Mouse (Mus musculus): ENCODE results near the gene Aff3. TPM values are rescaled to one million over a fixed set of nuclear protein-coding genes. Genes with fewer than 3 reads are reported as not detected.

The Aff3 gene
- polyA plus RNA-seq, 1 experiment: not detected

DNA sequence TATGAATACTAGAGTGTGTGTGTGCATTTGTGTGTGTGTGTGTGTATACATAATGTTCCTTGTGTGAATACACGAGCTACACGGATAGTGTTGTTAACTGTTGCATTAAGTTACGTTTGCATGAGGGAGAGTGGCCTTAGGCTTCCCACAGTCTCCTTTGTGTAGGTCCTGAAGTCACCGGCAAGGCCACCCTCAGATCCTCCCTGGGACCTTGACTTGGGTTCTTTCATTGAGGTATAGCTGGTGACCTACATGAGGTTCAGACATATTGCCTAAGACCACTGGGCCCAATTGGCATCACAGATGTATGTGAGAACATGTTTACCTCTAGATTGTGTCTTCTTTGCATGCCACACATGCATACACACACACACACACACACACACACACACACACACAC, 494 bp downstream of the Aff3 start:
- no peak overlapping the region for H3K27ac ChIP-seq (ENCODE audit: insufficient read depth, low read depth, low read length)
- no peak for TF ChIP-seq POLR2A (IDR thresholded peaks at IDR 0.05; ENCODE audit: insufficient read depth, low read depth, low read length)
- no peak overlapping the region for H3K4me3 ChIP-seq (ENCODE audit: insufficient read depth, low read depth, low read length)
- H3K4me1 ChIP-seq (ENCODE audit: control insufficient read depth, insufficient read depth, low read length): no peaks in the 10 kb centered on the region
- WGBS: 94% methylated on average over 4 of the region's 4 CpGs

DNA sequence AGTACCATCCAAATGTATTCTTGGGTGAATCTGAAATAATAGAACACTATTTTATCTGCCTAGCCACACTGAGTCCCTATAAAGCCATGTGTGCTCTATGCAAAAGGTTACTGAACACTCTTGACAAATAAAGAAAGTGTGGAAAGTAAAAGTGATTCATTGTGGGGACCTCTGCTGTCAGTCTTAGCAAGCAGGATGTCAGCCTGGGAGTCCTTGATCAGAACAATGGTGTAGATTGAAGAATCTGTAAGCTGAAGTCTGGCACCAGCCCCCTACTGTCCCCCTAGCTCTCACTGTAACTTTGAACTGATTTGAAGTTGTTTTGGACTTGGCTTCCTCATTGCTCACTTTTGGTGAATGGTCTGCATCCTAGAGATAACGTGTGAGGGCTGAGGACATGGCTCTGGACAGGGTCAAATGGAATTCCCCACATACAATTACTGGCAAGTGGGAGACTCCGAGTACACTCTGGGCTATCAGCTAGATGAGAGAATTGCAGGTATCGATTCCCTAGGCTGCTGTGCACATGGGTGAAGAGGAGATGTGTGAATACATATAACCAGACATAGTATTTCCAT, 2.0 kb downstream of the Aff3 start:
- WGBS: 84% methylated on average over 3 of the region's 3 CpGs
- Histone ChIP-seq H3K4me1 (ENCODE audit: control insufficient read depth, insufficient read depth, low read length) (no peaks in the 10 kb centered on the region), H3K4me3 (ENCODE audit: insufficient read depth, low read depth, low read length) (no peak overlapping the region), H3K27ac (ENCODE audit: insufficient read depth, low read depth, low read length) (no peak overlapping the region)
- no peak for TF ChIP-seq POLR2A (IDR thresholded peaks at IDR 0.05; ENCODE audit: insufficient read depth, low read depth, low read length)
- TF ChIP-seq CTCF (IDR thresholded peaks at IDR 0.05; ENCODE audit: insufficient read depth, low read depth, low read length): no peak

DNA sequence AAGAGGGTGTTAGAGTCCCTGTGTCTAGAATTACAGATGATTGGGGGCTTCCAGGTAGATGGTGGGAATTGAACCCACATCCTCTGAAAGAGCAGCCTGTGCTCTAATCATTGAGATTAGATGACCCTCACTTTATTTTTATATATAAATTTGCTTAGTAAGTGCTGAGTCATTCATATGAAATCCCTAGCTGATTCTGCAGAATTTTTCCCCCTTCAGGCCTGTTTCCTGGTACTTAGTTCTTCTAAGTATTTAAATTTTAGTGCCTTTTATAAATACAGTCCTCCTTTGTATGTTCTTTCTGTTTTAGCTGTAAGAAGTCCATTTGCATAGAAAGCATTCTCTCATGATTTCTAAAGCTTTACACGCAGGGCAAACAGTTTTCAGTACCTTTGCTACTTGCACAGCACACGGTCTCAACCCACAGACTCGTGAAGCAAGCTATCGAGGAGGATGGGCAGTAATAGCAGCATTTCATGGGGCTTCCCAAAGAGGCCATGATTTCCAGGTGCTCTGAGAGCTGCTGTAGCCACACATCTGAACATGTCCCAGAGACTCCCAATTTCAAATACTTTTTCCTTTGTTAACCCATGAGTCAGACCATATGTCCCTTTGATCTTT, 5.7 kb downstream of the Aff3 start:
- Histone ChIP-seq H3K4me3 (ENCODE audit: insufficient read depth, low read depth, low read length) (no peak overlapping the region), H3K4me1 (ENCODE audit: control insufficient read depth, insufficient read depth, low read length) (no peaks in the 10 kb centered on the region), H3K27ac (ENCODE audit: insufficient read depth, low read depth, low read length) (no peak overlapping the region)
- WGBS: 91% methylated on average over 4 of the region's 4 CpGs
- TF ChIP-seq CTCF (IDR thresholded peaks at IDR 0.05; ENCODE audit: insufficient read depth, low read depth, low read length) (no peak), POLR2A (IDR thresholded peaks at IDR 0.05; ENCODE audit: insufficient read depth, low read depth, low read length) (no peak)

DNA sequence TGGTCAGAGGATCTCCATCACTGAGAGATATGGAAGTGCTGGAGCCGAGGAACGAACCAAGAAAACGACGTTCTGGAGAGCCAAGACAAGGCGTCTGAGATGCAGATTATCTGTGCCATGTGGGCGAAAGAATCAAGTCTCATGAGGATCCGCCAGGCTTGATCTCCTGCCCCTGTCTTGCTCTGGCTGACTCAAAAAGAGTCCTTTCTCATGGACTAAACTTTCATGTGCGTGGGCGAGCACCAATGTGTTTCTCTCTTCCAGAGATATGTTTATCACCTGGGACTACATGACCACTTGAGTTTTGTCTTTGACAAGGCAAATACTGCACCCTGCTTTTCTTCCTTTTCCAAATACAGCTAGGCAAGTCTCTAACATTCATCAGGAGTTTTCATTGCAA, 6.4 kb downstream of the Aff3 start:
- Histone ChIP-seq H3K27ac (ENCODE audit: insufficient read depth, low read depth, low read length) (no peak overlapping the region), H3K4me1 (ENCODE audit: control insufficient read depth, insufficient read depth, low read length) (no peaks in the 10 kb centered on the region), H3K4me3 (ENCODE audit: insufficient read depth, low read depth, low read length) (no peak overlapping the region)
- TF ChIP-seq CTCF (IDR thresholded peaks at IDR 0.05; ENCODE audit: insufficient read depth, low read depth, low read length): no peak
- TF ChIP-seq POLR2A (IDR thresholded peaks at IDR 0.05; ENCODE audit: insufficient read depth, low read depth, low read length): no peak
- WGBS: 93% methylated on average over 9 of the region's 9 CpGs

DNA sequence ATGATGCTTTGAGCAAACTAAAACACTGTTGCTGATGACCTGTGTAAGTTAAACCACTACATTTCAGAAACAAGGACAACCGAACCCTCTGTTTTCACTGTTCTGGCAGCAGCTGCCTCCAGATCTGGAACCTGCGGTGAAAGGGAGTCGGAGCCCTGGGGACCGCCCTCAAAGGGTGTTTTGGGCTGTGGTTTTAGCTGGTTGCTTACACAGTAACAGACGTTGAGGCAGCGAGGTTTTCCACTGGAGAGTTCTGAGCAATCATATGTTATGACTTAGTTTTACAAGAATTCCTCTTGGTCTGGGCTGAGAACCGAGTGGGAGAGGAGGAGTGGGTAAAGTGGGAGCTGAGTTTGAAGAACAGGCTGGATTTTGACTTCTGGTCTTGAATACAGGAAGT, 7.1 kb downstream of the Aff3 start:
- H3K4me1 ChIP-seq (ENCODE audit: control insufficient read depth, insufficient read depth, low read length): no peaks in the 10 kb centered on the region
- H3K4me3 ChIP-seq (ENCODE audit: insufficient read depth, low read depth, low read length): no peak overlapping the region
- WGBS: 80% methylated on average over 7 of the region's 7 CpGs
- no peak for TF ChIP-seq CTCF (IDR thresholded peaks at IDR 0.05; ENCODE audit: insufficient read depth, low read depth, low read length)
- TF ChIP-seq POLR2A (IDR thresholded peaks at IDR 0.05; ENCODE audit: insufficient read depth, low read depth, low read length): no peak
- H3K27ac ChIP-seq (ENCODE audit: insufficient read depth, low read depth, low read length): no peak overlapping the region

DNA sequence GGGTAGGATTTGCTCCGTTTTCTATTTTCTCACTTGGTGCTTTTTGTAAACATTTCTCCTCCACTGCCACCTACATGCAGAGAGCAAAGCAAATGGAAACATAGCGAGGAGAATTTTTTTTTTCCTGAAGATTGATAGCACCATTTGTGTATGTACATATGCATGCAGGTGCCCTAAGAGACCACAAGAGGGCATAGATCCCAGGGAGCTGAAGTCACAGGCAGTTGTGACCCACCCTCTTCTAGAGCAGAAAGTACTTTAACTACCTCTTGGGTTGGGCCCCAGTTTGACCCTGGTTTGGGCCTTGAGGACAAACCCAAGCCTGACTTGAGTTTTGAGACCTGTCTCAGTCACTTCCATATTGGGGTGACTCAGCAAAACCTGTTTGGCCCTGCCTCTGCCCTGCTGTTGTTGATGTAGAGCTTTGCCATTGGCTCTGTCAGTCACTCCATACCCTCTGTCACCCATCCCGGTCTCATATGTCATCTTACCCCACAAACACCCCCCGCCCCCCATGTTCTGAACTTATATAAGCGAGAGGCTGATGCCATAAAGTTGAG, 9.7 kb downstream of the Aff3 start:
- 96% methylated on average over 5 of the region's 5 CpGs for WGBS
- Histone ChIP-seq H3K27ac (ENCODE audit: insufficient read depth, low read depth, low read length) (no peak overlapping the region), H3K4me3 (ENCODE audit: insufficient read depth, low read depth, low read length) (no peak overlapping the region), H3K4me1 (ENCODE audit: control insufficient read depth, insufficient read depth, low read length) (no peaks in the 10 kb centered on the region)
- no peak for TF ChIP-seq POLR2A (IDR thresholded peaks at IDR 0.05; ENCODE audit: insufficient read depth, low read depth, low read length)
- TF ChIP-seq CTCF (IDR thresholded peaks at IDR 0.05; ENCODE audit: insufficient read depth, low read depth, low read length): no peak

DNA sequence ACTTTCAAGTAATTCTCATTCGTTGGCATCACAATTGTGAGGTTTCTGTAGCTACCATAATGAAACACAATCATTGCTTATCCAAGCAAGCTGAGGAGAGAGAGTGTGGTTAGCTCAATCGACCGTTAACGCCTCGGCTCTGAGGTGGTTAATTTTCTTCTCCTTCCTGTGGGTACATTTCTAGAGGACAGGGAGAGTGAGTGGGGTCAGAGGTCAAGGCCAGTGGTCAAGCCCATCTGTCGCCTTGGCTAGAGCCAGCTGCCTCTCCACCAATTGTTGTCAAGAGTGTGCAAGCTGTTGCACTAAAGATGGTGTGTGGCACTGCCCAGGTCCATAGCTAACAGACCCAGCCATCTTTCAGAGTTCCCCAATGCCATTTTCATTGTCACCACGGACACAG, 14.7 kb downstream of the Aff3 start:
- TF ChIP-seq POLR2A (IDR thresholded peaks at IDR 0.05; ENCODE audit: insufficient read depth, low read depth, low read length): no peak
- TF ChIP-seq CTCF (IDR thresholded peaks at IDR 0.05; ENCODE audit: insufficient read depth, low read depth, low read length): no peak
- WGBS: 82% methylated on average over 7 of the region's 7 CpGs
- H3K4me3 ChIP-seq (ENCODE audit: insufficient read depth, low read depth, low read length): no peak overlapping the region

DNA sequence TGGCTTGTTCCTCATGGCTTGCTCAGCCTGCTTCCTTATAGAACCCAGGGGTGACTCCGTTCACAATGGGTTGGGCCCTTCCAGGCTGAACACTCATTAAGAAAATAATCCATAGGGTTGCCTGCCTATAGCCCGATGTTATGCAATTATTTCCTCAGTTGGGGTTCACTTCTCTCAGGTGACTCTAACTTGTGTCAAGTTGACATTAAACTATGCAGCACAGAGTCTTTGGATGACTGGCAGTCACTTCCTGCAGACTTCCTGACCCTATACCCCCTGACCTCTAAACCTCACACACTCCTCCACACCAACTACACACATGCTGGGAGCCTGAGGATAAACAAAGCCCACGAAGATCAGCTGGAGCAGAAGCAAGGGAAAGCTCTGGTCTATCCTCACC, 15.6 kb downstream of the Aff3 start:
- TF ChIP-seq CTCF (IDR thresholded peaks at IDR 0.05; ENCODE audit: insufficient read depth, low read depth, low read length): no peak
- no peak for TF ChIP-seq POLR2A (IDR thresholded peaks at IDR 0.05; ENCODE audit: insufficient read depth, low read depth, low read length)
- Histone ChIP-seq H3K27ac (ENCODE audit: insufficient read depth, low read depth, low read length) (no peak overlapping the region), H3K4me3 (ENCODE audit: insufficient read depth, low read depth, low read length) (no peak overlapping the region), H3K4me1 (ENCODE audit: control insufficient read depth, insufficient read depth, low read length) (no peaks in the 10 kb centered on the region)
- WGBS: 80% methylated on average over 3 of the region's 3 CpGs

More for the DNA sequence above, 14.7 kb downstream of the Aff3 start:
- H3K4me1 ChIP-seq (ENCODE audit: control insufficient read depth, insufficient read depth, low read length): no peaks in the 10 kb centered on the region
- no peak overlapping the region for H3K27ac ChIP-seq (ENCODE audit: insufficient read depth, low read depth, low read length)

DNA sequence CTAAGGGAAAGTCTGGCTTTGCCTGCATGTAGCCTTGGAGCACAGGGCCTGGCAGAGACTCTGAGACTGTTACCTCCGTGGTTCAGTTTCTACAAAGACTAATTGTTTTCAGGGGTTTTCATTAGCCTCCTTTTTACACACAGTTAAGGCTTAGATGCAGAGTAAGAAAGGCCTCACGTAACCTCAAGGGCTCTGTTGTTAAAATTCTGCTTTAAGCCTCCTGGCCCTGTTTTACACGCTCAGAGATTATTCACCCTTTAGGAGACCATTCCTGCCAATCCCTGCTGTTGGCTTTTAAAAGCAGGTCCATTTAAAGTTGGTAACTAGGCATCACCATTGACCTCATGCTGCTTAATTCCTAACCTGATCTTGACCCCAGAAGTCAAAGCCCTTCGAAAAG, 22.5 kb downstream of the Aff3 start:
- no peak overlapping the region for H3K4me3 ChIP-seq (ENCODE audit: insufficient read depth, low read depth, low read length)
- no peak for TF ChIP-seq CTCF (IDR thresholded peaks at IDR 0.05; ENCODE audit: insufficient read depth, low read depth, low read length)
- no peak for TF ChIP-seq POLR2A (IDR thresholded peaks at IDR 0.05; ENCODE audit: insufficient read depth, low read depth, low read length)
- 64% methylated on average over 4 of the region's 4 CpGs for WGBS
- H3K4me1 ChIP-seq (ENCODE audit: control insufficient read depth, insufficient read depth, low read length): no peaks in the 10 kb centered on the region
- H3K27ac ChIP-seq (ENCODE audit: insufficient read depth, low read depth, low read length): no peak overlapping the region
